Mouse (Mus musculus): ENCODE data around the gene Ythdf2. TPM values are rescaled to one million over a fixed set of nuclear protein-coding genes. Genes with fewer than 3 reads are reported as not detected.

The Ythdf2 gene
- polyA plus RNA-seq, 1 experiment = 17.1 TPM

GRCm38 (mm10) chr4:132214847-132215246 lies 2.7 kb upstream of the Ythdf2 start:
- peaks cover 10% of the 10 kb centered on the region for H3K4me1 ChIP-seq (ENCODE audit: control insufficient read depth, insufficient read depth, low read length)
- no peak overlapping the region for H3K4me3 ChIP-seq (replicated peaks; ENCODE audit: extremely low read depth, low read depth, low read length)
- WGBS = 27% methylated on average over 4 of the region's 4 CpGs
- DNase-seq = no peak
- TF ChIP-seq CTCF (IDR thresholded peaks at IDR 0.05; ENCODE audit: insufficient read depth, low read length) = no peak
- no peak for TF ChIP-seq POLR2A (IDR thresholded peaks at IDR 0.05; ENCODE audit: borderline replicate concordance, extremely low read depth, low read depth, low read length)

GRCm38 (mm10) chr4:132211091-132211942 lies 786 bp downstream of the Ythdf2 start:
- peak overlapping the region; percentile 97 for H3K4me3 ChIP-seq (replicated peaks; ENCODE audit: extremely low read depth, low read depth, low read length)
- TF ChIP-seq POLR2A (IDR thresholded peaks at IDR 0.05; ENCODE audit: borderline replicate concordance, extremely low read depth, low read depth, low read length) (no peak), CTCF (IDR thresholded peaks at IDR 0.05; ENCODE audit: insufficient read depth, low read length) (no peak)
- DNase-seq = peak; percentile 40
- under 1% methylated on average over 80 of the region's 89 CpGs for WGBS
- peaks cover 18% of the 10 kb centered on the region for H3K4me1 ChIP-seq (ENCODE audit: control insufficient read depth, insufficient read depth, low read length)

- DNase-seq = no peak
- Histone ChIP-seq H3K4me3 (replicated peaks; ENCODE audit: extremely low read depth, low read depth, low read length) (peak overlapping the region; percentile 47), H3K4me1 (ENCODE audit: control insufficient read depth, insufficient read depth, low read length) (peaks cover 21% of the 10 kb centered on the region)
- TF ChIP-seq CTCF (IDR thresholded peaks at IDR 0.05; ENCODE audit: insufficient read depth, low read length) (no peak), POLR2A (IDR thresholded peaks at IDR 0.05; ENCODE audit: borderline replicate concordance, extremely low read depth, low read depth, low read length) (no peak)
- WGBS = 3% methylated on average over 2 of the region's 2 CpGs
These were observed 1.8 kb downstream of the Ythdf2 start for GRCm38 (mm10) chr4:132210325-132210724.

- WGBS = 65% methylated on average over 2 of the region's 2 CpGs
- Histone ChIP-seq H3K4me1 (ENCODE audit: control insufficient read depth, insufficient read depth, low read length) (peaks cover 21% of the 10 kb centered on the region), H3K4me3 (replicated peaks; ENCODE audit: extremely low read depth, low read depth, low read length) (no peak overlapping the region)
- DNase-seq = no peak
- no peak for TF ChIP-seq CTCF (IDR thresholded peaks at IDR 0.05; ENCODE audit: insufficient read depth, low read length)
- TF ChIP-seq POLR2A (IDR thresholded peaks at IDR 0.05; ENCODE audit: borderline replicate concordance, extremely low read depth, low read depth, low read length) = no peak
These were observed 2.8 kb downstream of the Ythdf2 start for GRCm38 (mm10) chr4:132209299-132209698.

GRCm38 (mm10) chr4:132207280-132207679 lies 4.8 kb downstream of the Ythdf2 start:
- WGBS = 64% methylated on average over 4 of the region's 4 CpGs
- H3K4me1 ChIP-seq (ENCODE audit: control insufficient read depth, insufficient read depth, low read length) = peaks cover 23% of the 10 kb centered on the region
- no peak for DNase-seq
- TF ChIP-seq CTCF (IDR thresholded peaks at IDR 0.05; ENCODE audit: insufficient read depth, low read length) (no peak), POLR2A (IDR thresholded peaks at IDR 0.05; ENCODE audit: borderline replicate concordance, extremely low read depth, low read depth, low read length) (no peak)
- H3K4me3 ChIP-seq (replicated peaks; ENCODE audit: extremely low read depth, low read depth, low read length) = no peak overlapping the region

GRCm38 (mm10) chr4:132198771-132199170 lies 13.3 kb downstream of the Ythdf2 start:
- Histone ChIP-seq H3K4me1 (ENCODE audit: control insufficient read depth, insufficient read depth, low read length) (peaks cover 28% of the 10 kb centered on the region), H3K4me3 (replicated peaks; ENCODE audit: extremely low read depth, low read depth, low read length) (no peak overlapping the region)
- TF ChIP-seq POLR2A (IDR thresholded peaks at IDR 0.05; ENCODE audit: borderline replicate concordance, extremely low read depth, low read depth, low read length) = no peak
- DNase-seq = no peak

GRCm38 (mm10) chr4:132198285-132198712 lies 13.8 kb downstream of the Ythdf2 start:
- Histone ChIP-seq H3K4me3 (replicated peaks; ENCODE audit: extremely low read depth, low read depth, low read length) (no peak overlapping the region), H3K4me1 (ENCODE audit: control insufficient read depth, insufficient read depth, low read length) (peaks cover 28% of the 10 kb centered on the region)
- 23% methylated on average over 4 of the region's 4 CpGs for WGBS
- no peak for TF ChIP-seq CTCF (IDR thresholded peaks at IDR 0.05; ENCODE audit: insufficient read depth, low read length)
- no peak for TF ChIP-seq POLR2A (IDR thresholded peaks at IDR 0.05; ENCODE audit: borderline replicate concordance, extremely low read depth, low read depth, low read length)
- peak; percentile 31 for DNase-seq

- WGBS = 56% methylated on average over 3 of the region's 3 CpGs
- TF ChIP-seq POLR2A (IDR thresholded peaks at IDR 0.05; ENCODE audit: borderline replicate concordance, extremely low read depth, low read depth, low read length) = no peak
- no peak for TF ChIP-seq CTCF (IDR thresholded peaks at IDR 0.05; ENCODE audit: insufficient read depth, low read length)
- H3K4me1 ChIP-seq (ENCODE audit: control insufficient read depth, insufficient read depth, low read length) = peaks cover 19% of the 10 kb centered on the region
- no peak for DNase-seq
- no peak overlapping the region for H3K4me3 ChIP-seq (replicated peaks; ENCODE audit: extremely low read depth, low read depth, low read length)
These were observed 17.1 kb downstream of the Ythdf2 start for GRCm38 (mm10) chr4:132194975-132195374.

- DNase-seq = no peak
- 85% methylated on average over 6 of the region's 6 CpGs for WGBS
- peaks cover 20% of the 10 kb centered on the region for H3K4me1 ChIP-seq (ENCODE audit: control insufficient read depth, insufficient read depth, low read length)
- no peak overlapping the region for H3K4me3 ChIP-seq (replicated peaks; ENCODE audit: extremely low read depth, low read depth, low read length)
- TF ChIP-seq CTCF (IDR thresholded peaks at IDR 0.05; ENCODE audit: insufficient read depth, low read length) (no peak), POLR2A (IDR thresholded peaks at IDR 0.05; ENCODE audit: borderline replicate concordance, extremely low read depth, low read depth, low read length) (no peak)
These were observed 17.7 kb downstream of the Ythdf2 start for GRCm38 (mm10) chr4:132194373-132194772.

GRCm38 (mm10) chr4:132187826-132188401 lies 24.2 kb downstream of the Ythdf2 start:
- no peak for DNase-seq
- Histone ChIP-seq H3K4me3 (replicated peaks; ENCODE audit: extremely low read depth, low read depth, low read length) (no peak overlapping the region), H3K4me1 (ENCODE audit: control insufficient read depth, insufficient read depth, low read length) (peaks cover 5% of the 10 kb centered on the region)
- TF ChIP-seq POLR2A (IDR thresholded peaks at IDR 0.05; ENCODE audit: borderline replicate concordance, extremely low read depth, low read depth, low read length) = no peak
- TF ChIP-seq CTCF (IDR thresholded peaks at IDR 0.05; ENCODE audit: insufficient read depth, low read length) = no peak
- 69% methylated on average over 2 of the region's 2 CpGs for WGBS
